Mouse (Mus musculus) lung, embryonic 14.5 days (tissue): ENCODE results near the gene Ghrl. TPM values are rescaled to one million over a fixed set of nuclear protein-coding genes. Genes with fewer than 3 reads are reported as not detected.

Experiments used
- ATAC-seq: fragments of 200-750 bp; cut with Nextera tagmentation; 2 replicates; pipeline ENCODE4 v1.8.0; 2017; ENCODE audit warnings: mild to moderate bottlenecking, moderate TSS enrichment, moderate library complexity; ENCODE audit not compliant: insufficient read depth
- DNase-seq: peaks from one replicate; pipeline ENCODE4 v3.0.0-alpha.2; 2015
- H3K27ac ChIP-seq: fragments of 300-500 bp; sonication (generic); 2 replicates; pipeline ENCODE4 v1.5.1; 2014; ENCODE audit warnings: low read depth, mild to moderate bottlenecking, moderate library complexity
- H3K27me3 ChIP-seq: fragments of 300-500 bp; sonication (generic); 2 replicates; pipeline ENCODE4 v1.6.1; 2014; ENCODE audit warnings: low read length, control low read depth; ENCODE audit not compliant: insufficient read depth
- H3K36me3 ChIP-seq: fragments of 300-500 bp; sonication (generic); 2 replicates; pipeline ENCODE4 v1.6.1; 2014; ENCODE audit warnings: control low read depth; ENCODE audit not compliant: insufficient read depth
- H3K4me1 ChIP-seq: fragments of 300-500 bp; sonication (generic); 2 replicates; pipeline ENCODE4 v1.6.1; 2014; ENCODE audit warnings: antibody characterized with exemption, control low read depth; ENCODE audit not compliant: insufficient read depth
- H3K4me2 ChIP-seq: fragments of 300-500 bp; sonication (generic); 2 replicates; pipeline ENCODE4 v1.6.1; 2014; ENCODE audit warnings: mild to moderate bottlenecking
- H3K4me3 ChIP-seq: fragments of 300-500 bp; sonication (generic); 2 replicates; pipeline ENCODE4 v1.5.1; 2014; ENCODE audit warnings: low read depth, low read length
- H3K9ac ChIP-seq: fragments of 300-500 bp; sonication (generic); 2 replicates; pipeline ENCODE4 v1.6.1; 2014
- H3K9me3 ChIP-seq: fragments of 300-500 bp; sonication (generic); 2 replicates; pipeline ENCODE4 v1.6.1; 2016; ENCODE audit warnings: low read depth, low read length, control low read depth
- CTCF ChIP-seq: IDR thresholded peaks from 2 replicates; pipeline ENCODE4 v1.5.1; 2016; ENCODE audit warnings: antibody characterized with exemption, low read depth
- WGBS: fragments of 180-500 bp; shearing (Covaris S2); extraction: QIAGEN DNeasy Blood & Tissue Kit; methylation state at CpG from one replicate; pipeline ENCODE4 v1.1.7; 2014; 5-methylcytosine and 5-hydroxymethylcytosine counted together
- polyA plus RNA-seq: library from polyadenylated mRNA; unstranded; fragments of >200 nt; fragmentation: Nextera tagmentation; extraction: Ambion mirVana; gene quantifications from 2 replicates; pipeline ENCODE4 v1.2.1, GENCODE M21; 2014

Gene Ghrl
- polyA plus RNA-seq, 1 experiment from 2014 or later = not detected

- Histone ChIP-seq H3K36me3 (peaks cover 18% of the 10 kb centered on the region), H3K4me2 (peak within 1 kb of the TSS; percentile 96), H3K27me3 (no peaks in the 10 kb centered on the region), H3K9ac (peak within 1 kb of the TSS; percentile 80), H3K27ac (peak within 1 kb of the TSS; percentile 89), H3K4me1 (peaks cover 5% of the 10 kb centered on the region; the same call in 1 of the 2 replicates), H3K9me3 (no peaks in the 10 kb centered on the region), H3K4me3 (peak within 1 kb of the TSS; percentile 93)
- ATAC-seq (peak; percentile 99), DNase-seq (peak; percentile 98)
- TF ChIP-seq CTCF = no peak; the same call in 1 of the 2 replicates
- under 1% methylated on average over 51 of the region's 58 CpGs for WGBS
Observed at GRCm38 (mm10) chr6:113696582-113697221, 23.0 kb downstream of the Ghrl start, which contains the start of gene Tatdn2. Gene Tatdn2, plus strand, starts transcription at chr6:113697050.

- no peak for ATAC-seq
- Histone ChIP-seq H3K4me1 (peaks cover 6% of the 10 kb centered on the region; the same call in 1 of the 2 replicates), H3K4me3 (peak overlapping the region; percentile 93), H3K27me3 (no peaks in the 10 kb centered on the region), H3K36me3 (peaks cover 12% of the 10 kb centered on the region), H3K4me2 (peak overlapping the region; percentile 64), H3K9ac (0 out of 2 replicates have a peak overlapping the region, but pooled peaks have one; percentile 26), H3K9me3 (no peaks in the 10 kb centered on the region), H3K27ac (peak overlapping the region; percentile 86)
- WGBS = 40% methylated on average over 4 of the region's 4 CpGs
- TF ChIP-seq CTCF = no peak
- no peak for DNase-seq
Observed at GRCm38 (mm10) chr6:113695766-113696355, 23.8 kb downstream of the Ghrl start.

GRCm38 (mm10) chr6:113695203-113695602, 24.5 kb downstream of the Ghrl start:
- no peak overlapping the region for H3K4me3 ChIP-seq
- no peak overlapping the region for H3K4me2 ChIP-seq
- H3K27ac ChIP-seq = no peak overlapping the region
- no peaks in the 10 kb centered on the region for H3K9me3 ChIP-seq
- DNase-seq (no peak), ATAC-seq (no peak)
- TF ChIP-seq CTCF = no peak
- peaks cover 8% of the 10 kb centered on the region for H3K36me3 ChIP-seq
- H3K9ac ChIP-seq = no peak overlapping the region
- H3K4me1 ChIP-seq = peaks cover 13% of the 10 kb centered on the region
- WGBS = 71% methylated on average over 1 of the region's 1 CpGs
- H3K27me3 ChIP-seq = no peaks in the 10 kb centered on the region

- Histone ChIP-seq H3K4me2 (no peak overlapping the region), H3K27me3 (no peaks in the 10 kb centered on the region), H3K27ac (no peak overlapping the region), H3K9ac (no peak overlapping the region), H3K36me3 (no peaks in the 10 kb centered on the region), H3K4me3 (no peak overlapping the region), H3K9me3 (no peaks in the 10 kb centered on the region), H3K4me1 (peaks cover 15% of the 10 kb centered on the region)
- no peak for TF ChIP-seq CTCF
- DNase-seq (no peak), ATAC-seq (no peak)
- 80% methylated on average over 5 of the region's 5 CpGs for WGBS
Observed at GRCm38 (mm10) chr6:113693377-113693776, 26.3 kb downstream of the Ghrl start.

DNA sequence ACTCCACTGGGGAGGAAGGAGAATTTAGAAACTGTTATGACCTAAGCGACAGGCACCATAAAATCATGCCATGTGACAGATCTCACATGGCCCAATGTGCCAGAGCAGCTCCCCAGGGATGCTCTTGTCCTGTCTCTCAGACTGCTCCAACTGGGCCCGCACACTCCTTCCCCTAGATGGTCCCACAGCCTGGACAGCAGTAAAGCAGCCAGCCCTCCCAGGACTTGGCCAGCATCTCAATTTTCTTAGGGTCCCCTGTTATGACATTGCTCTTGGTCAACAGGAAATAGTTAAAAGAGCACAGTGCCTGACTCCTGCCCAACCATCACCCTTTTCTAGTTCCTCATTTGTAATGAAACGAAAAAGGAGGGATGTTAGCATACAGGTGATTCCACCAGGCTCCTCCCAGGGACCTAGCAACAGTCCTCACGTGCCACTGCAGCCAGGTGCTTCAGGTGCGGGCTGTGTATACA, 27.0 kb downstream of the Ghrl start:
- TF ChIP-seq CTCF = no peak
- H3K4me2 ChIP-seq = no peak overlapping the region
- WGBS = 71% methylated on average over 5 of the region's 5 CpGs

DNA sequence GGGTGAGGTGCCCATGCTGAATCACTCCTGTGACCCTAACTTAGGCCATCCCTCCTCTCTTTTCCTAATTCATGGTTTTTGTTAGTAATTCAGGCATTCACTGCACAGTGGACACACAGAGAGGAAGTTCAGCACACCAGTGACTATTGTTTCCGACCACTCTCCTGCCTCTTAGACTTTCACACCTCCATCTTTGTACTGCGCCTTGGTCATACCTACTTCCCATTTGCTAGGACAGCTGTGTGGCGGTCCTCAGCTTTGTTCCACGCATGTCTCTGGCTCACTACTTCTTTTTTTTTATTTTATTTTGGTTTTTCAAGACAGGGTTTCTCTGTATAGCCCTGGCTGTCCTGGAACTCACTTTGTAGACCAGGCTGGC, 28.6 kb downstream of the Ghrl start:
- Histone ChIP-seq H3K4me3 (peak overlapping the region; percentile 27), H3K9ac (peak overlapping the region; percentile 39), H3K27ac (peak overlapping the region; percentile 92), H3K36me3 (no peaks in the 10 kb centered on the region), H3K27me3 (no peaks in the 10 kb centered on the region), H3K4me2 (peak overlapping the region; percentile 55), H3K9me3 (no peaks in the 10 kb centered on the region), H3K4me1 (peaks cover 15% of the 10 kb centered on the region)
- no peak for ATAC-seq
- DNase-seq = no peak
- WGBS = 56% methylated on average over 4 of the region's 4 CpGs
- no peak for TF ChIP-seq CTCF

More for the DNA sequence above, 27.0 kb downstream of the Ghrl start:
- no peak for DNase-seq
- Histone ChIP-seq H3K27me3 (no peaks in the 10 kb centered on the region), H3K36me3 (no peaks in the 10 kb centered on the region), H3K4me3 (no peak overlapping the region), H3K4me1 (peaks cover 15% of the 10 kb centered on the region), H3K9me3 (no peaks in the 10 kb centered on the region), H3K9ac (no peak overlapping the region), H3K27ac (no peak overlapping the region)
- no peak for ATAC-seq

GRCm38 (mm10) chr6:113690400-113691083, 29.1 kb downstream of the Ghrl start:
- TF ChIP-seq CTCF = no peak
- Histone ChIP-seq H3K9me3 (no peaks in the 10 kb centered on the region), H3K9ac (peak overlapping the region; percentile 39), H3K4me3 (peak overlapping the region; percentile 27), H3K36me3 (no peaks in the 10 kb centered on the region), H3K27me3 (no peaks in the 10 kb centered on the region), H3K4me1 (peaks cover 15% of the 10 kb centered on the region), H3K27ac (peak overlapping the region; percentile 92), H3K4me2 (peak overlapping the region; percentile 55)
- ATAC-seq (peak; percentile 80), DNase-seq (peak; percentile 84)
- WGBS = 1% methylated on average over 14 of the region's 14 CpGs
